Mouse (Mus musculus): ENCODE results near the gene S100a3.

DNA sequence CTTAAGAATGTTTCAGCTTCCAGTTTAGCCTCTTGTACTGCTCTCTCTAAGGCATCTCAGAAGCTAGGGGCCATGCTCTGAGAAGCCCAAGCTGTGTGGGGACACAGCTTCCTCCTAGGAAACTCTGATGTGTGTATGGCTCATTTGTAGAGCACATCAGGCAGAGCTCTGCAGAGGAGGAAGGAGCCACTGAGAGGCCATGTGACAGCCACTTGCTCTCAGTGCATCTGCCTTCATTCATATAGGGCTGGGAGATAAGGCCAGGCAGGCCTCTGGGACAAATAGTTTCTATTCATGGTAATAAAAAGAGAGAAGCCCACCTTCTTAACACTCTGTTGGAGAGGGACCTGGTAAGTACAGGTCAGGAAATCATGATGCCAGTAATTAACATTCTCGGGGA, 34.1 kb downstream of the S100a3 start:
- TF ChIP-seq POLR2A (IDR thresholded peaks at IDR 0.05; ENCODE audit: control insufficient read depth in 1 of 2, insufficient read depth in 1 of 2, low read depth in 1 of 2, low read length in 2 of 2, poor library complexity in 1 of 2) (no peak), TCF12 (IDR thresholded peaks at IDR 0.05; ENCODE audit: low read depth, low read length) (no peak), CTCF (IDR thresholded peaks at IDR 0.05 in 2 of 3, conservative IDR thresholded peaks at IDR 0.05 in 1 of 3; ENCODE audit: control insufficient read depth in 1 of 3, insufficient read depth in 1 of 3, low read depth in 2 of 3, low read length in 3 of 3, poor library complexity in 1 of 3, severe bottlenecking in 1 of 3) (no peak), EP300 (IDR thresholded peaks at IDR 0.05; ENCODE audit: low read depth in 1 of 2, low read length in 2 of 2) (no peak), GABPA (IDR thresholded peaks at IDR 0.05; ENCODE audit: low read depth, low read length) (no peak), JUND (IDR thresholded peaks at IDR 0.05; ENCODE audit: low read depth, low read length) (no peak), GATA1 (IDR thresholded peaks at IDR 0.05; ENCODE audit: low read depth, low read length) (no peak), MXI1 (IDR thresholded peaks at IDR 0.05; ENCODE audit: low read depth, low read length) (no peak), CHD2 (IDR thresholded peaks at IDR 0.05; ENCODE audit: low read length) (no peak)
